Mouse (Mus musculus) megakaryocyte, adult 5-6 weeks (primary cell): ENCODE results near the gene Syt5. TPM values are rescaled to one million over a fixed set of nuclear protein-coding genes. Genes with fewer than 3 reads are reported as not detected.

Experiments
- ATAC-seq: 2 replicates; pipeline ENCODE4 v1.8.0; 2016; ENCODE audit warnings: mild to moderate bottlenecking, inconsistent platforms; ENCODE audit not compliant: poor library complexity, severe bottlenecking
- total RNA-seq, 2 experiments: library from RNA; stranded (forward) in 1 of 2; stranded (reverse) in 1 of 2; fragments of 153-499, 151-499 nt in 1 of 2; fragments of 221-1000, 200-1000 nt in 1 of 2; gene quantifications; 2 replicates each; pipeline versions ENCODE4 v1.2.3 to v1.2.4; 2015 to 2017

The Syt5 gene
- total RNA-seq, 2 experiments from 2014 or later: not detected

- no peak for ATAC-seq
Measured at GRCm38 (mm10) chr7:4523205-4524130, 23.9 kb downstream of the Syt5 start.

- ATAC-seq: no peak
Measured at GRCm38 (mm10) chr7:4522292-4522691, 25.0 kb downstream of the Syt5 start.

- ATAC-seq: no peak
Measured at GRCm38 (mm10) chr7:4521231-4522003, 25.9 kb downstream of the Syt5 start.

GRCm38 (mm10) chr7:4518487-4518886, 28.9 kb downstream of the Syt5 start:
- ATAC-seq: no peak; the same call in 1 of the 2 replicates

- no peak for ATAC-seq
Measured at GRCm38 (mm10) chr7:4516332-4517050, 30.9 kb downstream of the Syt5 start, which contains the start of gene Tnnt1. Gene Tnnt1, minus strand, starts transcription at chr7:4516382.

- ATAC-seq: no peak
Measured at GRCm38 (mm10) chr7:4515853-4516252, 31.5 kb downstream of the Syt5 start.

GRCm38 (mm10) chr7:4513829-4514712, 33.3 kb downstream of the Syt5 start:
- no peak for ATAC-seq

- ATAC-seq: peak; percentile 70; the same call in 1 of the 2 replicates
Measured at GRCm38 (mm10) chr7:4513236-4513635, 34.1 kb downstream of the Syt5 start.

GRCm38 (mm10) chr7:4511489-4512224, 35.7 kb downstream of the Syt5 start:
- ATAC-seq: no peak

- ATAC-seq: peak; percentile 94
Measured at GRCm38 (mm10) chr7:4509863-4510608, 37.3 kb downstream of the Syt5 start.

GRCm38 (mm10) chr7:4508739-4509116, 38.6 kb downstream of the Syt5 start:
- no peak for ATAC-seq

GRCm38 (mm10) chr7:4508062-4508738, 39.1 kb downstream of the Syt5 start:
- no peak for ATAC-seq

- no peak for ATAC-seq
Measured at GRCm38 (mm10) chr7:4507220-4507619, 40.1 kb downstream of the Syt5 start.

- ATAC-seq: peak; percentile 48
Measured at GRCm38 (mm10) chr7:4504646-4505435, 42.5 kb downstream of the Syt5 start.

- ATAC-seq: no peak
Measured at GRCm38 (mm10) chr7:4503858-4504257, 43.5 kb downstream of the Syt5 start.

- ATAC-seq: no peak
Measured at GRCm38 (mm10) chr7:4503100-4503499, 44.2 kb downstream of the Syt5 start.

GRCm38 (mm10) chr7:4502421-4503090, 44.8 kb downstream of the Syt5 start:
- no peak for ATAC-seq
